11 mouse cellular contexts compared by ENCODE assay signal in genomic region chr2:105339993-105340392, GRCm38 (mm10). TPM values are rescaled to one million over a fixed set of nuclear protein-coding genes. Genes with fewer than 3 reads are reported as not detected.
DNase-seq lines count a peak whose midpoint lies in the region; ATAC-seq and TF ChIP-seq lines count a peak whose summit lies in the region.
"Had no signal": no experiment of that assay in that cellular context is flagged by ENCODE, and none has a peak within 500 bp of the region (broad histone marks: within the 10 kb centered on the region; RNA-seq: fewer than 3 reads in every experiment).

No protein-coding gene starts in this region.

- no peak overlapping the region for H3K4me3 ChIP-seq in forebrain, embryonic 14.5 days (ENCODE audit: low read depth, low read length)
- H3K4me3 ChIP-seq in forebrain, embryonic 10.5 days: no peak overlapping the region
- no peak overlapping the region for H3K4me3 ChIP-seq in lung, embryonic 14.5 days (ENCODE audit: low read depth, low read length)
- H3K4me3 ChIP-seq in ES-E14 (ENCODE audit: insufficient read depth in 1 of 2, low read depth in 1 of 2, low read length in 2 of 2, poor library complexity in 1 of 2, severe bottlenecking in 1 of 2): no peak overlapping the region
- H3K4me3 ChIP-seq: heart, embryonic 12.5 days; megakaryocyte, embryonic 14.5 days had no signal

- peaks cover 10% of the 10 kb centered on the region for H3K4me1 ChIP-seq in forebrain, embryonic 14.5 days (ENCODE audit: control insufficient read depth, insufficient read depth, low read length)
- H3K4me1 ChIP-seq in forebrain, embryonic 10.5 days: peaks cover 26% of the 10 kb centered on the region
- H3K4me1 ChIP-seq in lung, embryonic 14.5 days (ENCODE audit: insufficient read depth): no peaks in the 10 kb centered on the region
- no peaks in the 10 kb centered on the region for H3K4me1 ChIP-seq in ES-E14 (ENCODE audit: control insufficient read depth in 2 of 2, insufficient read depth in 2 of 2, low read length in 2 of 2, poor library complexity in 1 of 2)
- H3K4me1 ChIP-seq: megakaryocyte, embryonic 14.5 days had no signal

- no peaks in the 10 kb centered on the region for H3K9me3 ChIP-seq in forebrain, embryonic 14.5 days (replicated peaks; ENCODE audit: control insufficient read depth, low read length)
- H3K9me3 ChIP-seq in forebrain, embryonic 10.5 days: no peaks in the 10 kb centered on the region
- no peaks in the 10 kb centered on the region for H3K9me3 ChIP-seq in lung, embryonic 14.5 days (ENCODE audit: low read depth, low read length)
- H3K9me3 ChIP-seq in ES-E14 (ENCODE audit: control insufficient read depth, insufficient read depth, low read depth, low read length): no peaks in the 10 kb centered on the region
- H3K9me3 ChIP-seq: heart, embryonic 12.5 days; megakaryocyte, embryonic 14.5 days had no signal

- no peak overlapping the region for H3K9ac ChIP-seq in forebrain, embryonic 14.5 days (ENCODE audit: low read length)
- no peak overlapping the region for H3K9ac ChIP-seq in lung, embryonic 14.5 days
- no peak overlapping the region for H3K9ac ChIP-seq in ES-E14 (ENCODE audit: insufficient read depth, low read depth, low read length, poor library complexity, severe bottlenecking)
- H3K9ac ChIP-seq: heart, embryonic 12.5 days had no signal

- no peak overlapping the region for H3K27ac ChIP-seq in forebrain, embryonic 14.5 days (ENCODE audit: low read depth, low read length)
- no peak overlapping the region for H3K27ac ChIP-seq in forebrain, embryonic 10.5 days
- H3K27ac ChIP-seq in lung, embryonic 14.5 days (ENCODE audit: low read depth): no peak overlapping the region
- H3K27ac ChIP-seq in ES-E14 (ENCODE audit: insufficient read depth, low read depth, low read length, poor library complexity, severe bottlenecking): no peak overlapping the region

- H3K4me2 ChIP-seq in forebrain, embryonic 14.5 days (ENCODE audit: low read length): no peak overlapping the region
- no peak overlapping the region for H3K4me2 ChIP-seq in lung, embryonic 14.5 days
- H3K4me2 ChIP-seq: heart, embryonic 12.5 days had no signal

- no peak for ATAC-seq in forebrain, embryonic 14.5 days
- ATAC-seq in lung, embryonic 14.5 days (ENCODE audit: insufficient read depth): no peak
- peak; percentile 38 to 63; a peak in 2 of 4 replicates for ATAC-seq in hematopoietic stem cell, adult 5-6 weeks (replicated peaks in 1 of 2; ENCODE audit: insufficient read depth in 1 of 2, low FRiP score in 2 of 2, low TSS enrichment in 1 of 2, low read depth in 1 of 2, poor library complexity in 2 of 2, severe bottlenecking in 2 of 2)
- ATAC-seq: forebrain, embryonic 16.5 days had no signal

- H3K27me3 ChIP-seq in forebrain, embryonic 14.5 days (replicated peaks; ENCODE audit: control insufficient read depth, insufficient read depth, low read length): no peaks in the 10 kb centered on the region
- H3K27me3 ChIP-seq in forebrain, embryonic 10.5 days (ENCODE audit: poor library complexity, severe bottlenecking): no peaks in the 10 kb centered on the region
- no peaks in the 10 kb centered on the region for H3K27me3 ChIP-seq in lung, embryonic 14.5 days (ENCODE audit: insufficient read depth, low read length)
- H3K27me3 ChIP-seq: heart, embryonic 12.5 days had no signal

- WGBS in forebrain, embryonic 14.5 days: 56% methylated on average over 3 of the region's 3 CpGs
- WGBS in forebrain, embryonic 10.5 days: 59% methylated on average over 3 of the region's 3 CpGs
- 65% methylated on average over 3 of the region's 3 CpGs for WGBS in lung, embryonic 14.5 days

- DNase-seq in forebrain, embryonic 14.5 days (ENCODE audit: low spot score): peak; percentile 30
- DNase-seq in forebrain, embryonic 10.5 days (ENCODE audit: extremely low spot score, low spot score): no peak
- DNase-seq in lung, embryonic 14.5 days: peak; percentile 49
- DNase-seq in lung, postnatal 10 days: no peak
- peak; percentile 15 for DNase-seq in ES-E14 (ENCODE audit: low read depth, low spot score)
- DNase-seq in urinary bladder, adult 18-20 months (ENCODE audit: low spot score in 2 of 2): no peak
- DNase-seq in left cerebral cortex, adult 18-20 months (ENCODE audit: low spot score in 2 of 2): no peak

- TF ChIP-seq CTCF in lung, embryonic 14.5 days (IDR thresholded peaks at IDR 0.05; ENCODE audit: low read depth): peak; percentile 37; the same call in 1 of the 2 replicates

- in situ Hi-C loops in ES-E14 (cut with MboI; ENCODE audit: low sequenced_read_pairs in 2 of 2, unreplicated experiment in 2 of 2): loop anchor here in 1 of 2 experiments (25.0 kb wide), 2 partner anchors 747 to 847 kb away; no protein-coding TSS in a partner anchor

- no peaks in the 10 kb centered on the region for H3K36me3 ChIP-seq in forebrain, embryonic 14.5 days (ENCODE audit: control insufficient read depth, insufficient read depth, low read length)
- no peaks in the 10 kb centered on the region for H3K36me3 ChIP-seq in forebrain, embryonic 10.5 days (replicated peaks)
- no peaks in the 10 kb centered on the region for H3K36me3 ChIP-seq in lung, embryonic 14.5 days (ENCODE audit: insufficient read depth)
- no peaks in the 10 kb centered on the region for H3K36me3 ChIP-seq in ES-E14 (ENCODE audit: control insufficient read depth, insufficient read depth, low read length, poor library complexity, severe bottlenecking)
- H3K36me3 ChIP-seq: heart, embryonic 12.5 days had no signal

TF ChIP-seq in ES-E14, 5 proteins besides CTCF, POLR2A, EP300 and RAD21:
- TF ChIP-seq ZNF384 (IDR thresholded peaks at IDR 0.05; ENCODE audit: low read depth, low read length): no peak
- TF ChIP-seq MAFK (IDR thresholded peaks at IDR 0.05; ENCODE audit: insufficient read depth, low read depth, low read length): no peak
- TF ChIP-seq CHD2 (IDR thresholded peaks at IDR 0.05; ENCODE audit: low read depth, low read length): no peak
- no peak for TF ChIP-seq HCFC1 (IDR thresholded peaks at IDR 0.05; ENCODE audit: borderline replicate concordance, insufficient read depth, low read length)
- TF ChIP-seq ZC3H11A (IDR thresholded peaks at IDR 0.05; ENCODE audit: borderline replicate concordance, low read depth, low read length): no peak
TF ChIP-seq in ES-E14: peak in this region for 0.

RNA-seq across cellular contexts. Expression of gene Rcn1, which starts 59.1 kb away (rescaled TPM):
- polyA plus RNA-seq in forebrain, embryonic 14.5 days (2014; fragmentation: Nextera tagmentation; extraction: Ambion mirVana): 33.9 and 39.6 TPM in 2 replicates
- polyA plus RNA-seq in forebrain, embryonic 10.5 days (2016; fragmentation: Nextera tagmentation; extraction: Ambion mirVana): 110 and 111 TPM in 2 replicates
- polyA plus RNA-seq in lung, embryonic 14.5 days (2014; fragmentation: Nextera tagmentation; extraction: Ambion mirVana): 137 and 138 TPM in 2 replicates
- total RNA-seq in ES-E14 (2012; rRNA removed): 71.1 and 73.6 TPM in 2 replicates
- total RNA-seq in hematopoietic stem cell, adult 5-6 weeks (2017): 71.8 and 94.0 TPM in 2 replicates
- total RNA-seq in left cerebral cortex, adult 18-20 months (2021): 10 to 100 TPM; 21.6 to 28.7 TPM

Comparison
In these comparisons a context has a peak if more than half of its experiments do, and no peak if none do; other contexts are left out.
1. DNase-seq: peak in forebrain, embryonic 14.5 days (single experiment), lung, embryonic 14.5 days (single experiment) and ES-E14 (single experiment); none in forebrain, embryonic 10.5 days (single experiment), lung, postnatal 10 days (single experiment), urinary bladder, adult 18-20 months (0 of 2) and left cerebral cortex, adult 18-20 months (0 of 2).
2. ATAC-seq: peak in hematopoietic stem cell, adult 5-6 weeks (2 of 2); none in forebrain, embryonic 14.5 days (single experiment) and lung, embryonic 14.5 days (single experiment).